Mouse (Mus musculus) limb, embryonic 12.5 days (tissue): Measurements from ENCODE around the gene Syngr2. TPM values are rescaled to one million over a fixed set of nuclear protein-coding genes. Genes with fewer than 3 reads are reported as not detected.
A peak's percentile ranks its signal among the peaks of the same experiment; 100 is the strongest.

Experiments used
- ATAC-seq: fragments of 200-750 bp; cut with Nextera tagmentation; 2 replicates; pipeline ENCODE4 v1.8.0; 2017; ENCODE audit warnings: low read depth, moderate TSS enrichment; ENCODE audit not compliant: insufficient number of reproducible peaks, insufficient read depth, low FRiP score, low TSS enrichment
- H3K27ac ChIP-seq: fragments of 300-500 bp; sonication (generic); 2 replicates; pipeline ENCODE4 v1.5.1; 2016; ENCODE audit warnings: mild to moderate bottlenecking, moderate library complexity
- H3K27me3 ChIP-seq: fragments of 300-500 bp; sonication (generic); 2 replicates; pipeline ENCODE4 v1.6.1; 2016; ENCODE audit warnings: mild to moderate bottlenecking, moderate library complexity
- H3K36me3 ChIP-seq: fragments of 300-500 bp; sonication (generic); 2 replicates; pipeline ENCODE4 v1.6.1; 2016; ENCODE audit warnings: mild to moderate bottlenecking, moderate library complexity
- H3K4me1 ChIP-seq: fragments of 300-500 bp; sonication (generic); replicated peaks from 2 replicates; pipeline ENCODE4 v1.6.1; 2016
- H3K4me2 ChIP-seq: fragments of 300-500 bp; sonication (generic); 2 replicates; pipeline ENCODE4 v1.6.1; 2016; ENCODE audit warnings: mild to moderate bottlenecking, moderate library complexity
- H3K4me3 ChIP-seq: fragments of 300-500 bp; sonication (generic); replicated peaks from 2 replicates; pipeline ENCODE4 v1.5.1; 2016; ENCODE audit warnings: mild to moderate bottlenecking
- H3K9ac ChIP-seq: fragments of 300-500 bp; sonication (generic); replicated peaks from 2 replicates; pipeline ENCODE4 v1.6.1; 2016; ENCODE audit warnings: mild to moderate bottlenecking, moderate library complexity
- H3K9me3 ChIP-seq: fragments of 300-500 bp; sonication (generic); 2 replicates; pipeline ENCODE4 v1.6.1; 2016; ENCODE audit warnings: mild to moderate bottlenecking, moderate library complexity
- WGBS: fragments of 180-500 bp; shearing (Covaris S2); methylation state at CpG from one replicate; pipeline ENCODE4 v1.1.7; 2016; 5-methylcytosine and 5-hydroxymethylcytosine counted together
- polyA plus RNA-seq: library from polyadenylated mRNA; unstranded; fragments of >200 nt; fragmentation: Nextera tagmentation; extraction: Ambion mirVana; gene quantifications from 2 replicates; pipeline ENCODE4 v1.2.1, GENCODE M21; 2016

The Syngr2 gene
- polyA plus RNA-seq: 27.6 and 28.8 TPM in 2 replicates

DNA sequence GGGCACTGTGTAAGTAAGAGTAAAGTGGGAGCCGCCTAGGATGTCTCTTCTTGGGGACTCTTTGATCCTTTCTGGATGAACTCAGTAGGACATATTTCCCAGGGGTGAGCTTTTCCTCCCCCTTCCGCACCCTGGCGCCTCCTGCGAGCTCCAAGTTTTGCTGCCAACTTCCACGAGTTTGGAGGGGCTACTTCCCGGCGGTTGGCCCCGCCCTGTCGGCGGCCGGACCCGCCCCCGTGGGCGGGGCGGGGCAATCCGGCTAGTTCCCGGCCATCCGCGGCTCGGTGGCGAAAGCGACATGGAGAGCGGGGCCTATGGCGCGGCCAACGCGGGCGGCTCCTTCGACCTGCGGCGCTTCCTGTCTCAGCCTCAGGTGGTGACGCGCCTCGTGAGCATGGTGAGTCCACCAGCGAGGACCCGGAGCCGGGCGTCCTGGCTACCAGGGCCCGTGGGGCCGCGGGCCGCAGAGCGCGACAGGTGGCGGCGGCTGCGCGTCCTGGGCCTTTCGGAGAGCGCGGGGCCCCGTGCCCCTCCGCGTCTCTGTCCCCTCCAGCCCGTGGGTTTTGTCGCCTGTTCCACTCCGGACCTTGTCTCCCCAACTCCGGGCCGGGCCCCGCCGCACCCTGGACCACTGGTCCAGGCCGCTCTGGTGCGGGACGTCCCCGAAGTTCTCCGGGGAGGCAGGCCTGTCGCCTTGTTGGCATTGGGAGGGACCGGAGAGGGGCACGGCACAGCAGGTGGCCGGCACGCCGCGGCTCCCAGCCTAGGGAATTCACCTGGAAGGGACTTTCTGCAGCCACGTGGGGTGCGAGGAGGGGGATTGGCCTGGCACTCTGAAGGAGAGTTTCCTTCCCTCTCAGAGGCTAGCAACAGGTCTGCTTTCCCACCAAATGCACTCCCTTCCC, at the start of gene Syngr2, which contains the start of gene Gm20708:
TSS of gene Syngr2 (plus strand) at position 262 of the 905 bp plus-strand sequence.
TSS of gene Gm20708 (plus strand) at position 262 of the 905 bp plus-strand sequence.
- ATAC-seq: peak; percentile 27; the same call in 1 of the 2 replicates
- Histone ChIP-seq H3K9me3 (no peaks in the 10 kb centered on the region), H3K27ac (peak within 1 kb of the TSS; percentile 29; the same call in 1 of the 2 replicates)

DNA sequence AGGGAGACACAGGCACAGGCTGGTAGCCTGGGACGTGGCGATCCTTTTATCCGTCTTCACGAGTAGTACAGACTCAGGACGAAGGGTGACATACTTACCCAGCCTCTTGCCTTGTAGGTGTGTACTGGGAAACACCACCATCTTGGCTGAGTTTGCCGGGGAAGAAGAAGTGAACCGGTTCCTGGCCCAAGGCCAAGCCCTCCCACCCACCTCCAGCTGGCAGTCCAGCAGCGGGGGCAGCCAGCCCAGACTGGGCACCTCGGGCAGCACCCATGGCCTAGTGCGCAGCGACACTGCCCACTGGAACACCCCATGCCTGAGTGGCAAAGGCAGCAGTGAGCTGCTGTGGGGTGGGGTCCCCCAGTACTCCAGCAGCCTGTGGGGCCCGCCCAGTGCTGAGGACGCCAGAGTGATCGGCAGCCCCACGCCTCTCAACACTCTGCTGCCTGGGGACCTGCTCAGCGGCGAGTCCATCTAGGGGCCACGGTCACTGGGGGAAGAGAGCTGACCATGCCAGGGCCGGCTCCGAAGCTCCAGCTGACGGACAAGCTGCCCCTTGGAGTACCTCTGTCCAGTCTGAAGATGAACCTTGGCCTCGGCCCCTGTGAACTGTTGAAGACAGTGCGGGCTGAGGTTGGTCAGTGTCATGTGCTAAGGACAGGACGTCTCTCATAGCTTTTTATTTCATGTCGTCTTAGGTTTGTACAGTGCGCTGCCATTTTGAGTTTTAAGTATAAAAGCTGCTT, 48.9 kb upstream of the Syngr2 start:
- Histone ChIP-seq H3K9me3 (0 out of 2 replicates have a peak, but pooled peaks cover 3% of the 10 kb centered on the region), H3K27ac (no peak overlapping the region), H3K4me1 (no peaks in the 10 kb centered on the region), H3K4me2 (no peak overlapping the region), H3K4me3 (no peak overlapping the region), H3K9ac (no peak overlapping the region), H3K36me3 (peaks cover 96% of the 10 kb centered on the region), H3K27me3 (no peaks in the 10 kb centered on the region)
- 93% methylated on average over 26 of the region's 26 CpGs for WGBS
- ATAC-seq: no peak

More for the DNA sequence above, at the start of gene Syngr2, which contains the start of gene Gm20708:
- H3K4me1 ChIP-seq: peaks cover 23% of the 10 kb centered on the region
- no peaks in the 10 kb centered on the region for H3K27me3 ChIP-seq
- H3K4me2 ChIP-seq: peak within 1 kb of the TSS; percentile 99
- peak within 1 kb of the TSS; percentile 87 for H3K4me3 ChIP-seq
- H3K9ac ChIP-seq: peak within 1 kb of the TSS; percentile 74
- under 1% methylated on average over 75 of the region's 75 CpGs for WGBS
- peaks cover 30% of the 10 kb centered on the region for H3K36me3 ChIP-seq

DNA sequence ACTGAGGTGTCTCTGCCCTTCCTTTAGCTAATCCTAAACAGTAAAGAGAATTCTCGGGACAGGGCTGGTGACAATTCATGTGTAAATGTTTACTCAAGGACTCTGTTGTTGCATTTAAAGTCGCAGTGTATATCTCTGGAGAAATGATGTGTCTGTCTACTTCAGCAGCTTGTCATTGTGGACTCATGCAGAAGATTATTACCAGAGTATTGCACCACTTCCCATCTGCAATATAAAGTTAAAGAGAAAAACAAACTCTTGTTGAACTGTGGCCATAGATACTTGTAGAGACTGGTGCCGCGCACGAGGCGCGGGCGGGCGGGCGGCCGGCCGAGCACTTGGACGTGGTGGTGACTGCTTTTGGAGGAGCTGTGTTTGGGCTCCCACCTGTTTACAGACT, 47.7 kb upstream of the Syngr2 start:
- H3K4me1 ChIP-seq: no peaks in the 10 kb centered on the region
- no peaks in the 10 kb centered on the region for H3K9me3 ChIP-seq
- 93% methylated on average over 13 of the region's 13 CpGs for WGBS
- no peak overlapping the region for H3K9ac ChIP-seq
- H3K4me3 ChIP-seq: no peak overlapping the region
- no peak overlapping the region for H3K27ac ChIP-seq
- H3K36me3 ChIP-seq: peaks cover 96% of the 10 kb centered on the region
- no peak overlapping the region for H3K4me2 ChIP-seq
- ATAC-seq: no peak
- H3K27me3 ChIP-seq: no peaks in the 10 kb centered on the region

DNA sequence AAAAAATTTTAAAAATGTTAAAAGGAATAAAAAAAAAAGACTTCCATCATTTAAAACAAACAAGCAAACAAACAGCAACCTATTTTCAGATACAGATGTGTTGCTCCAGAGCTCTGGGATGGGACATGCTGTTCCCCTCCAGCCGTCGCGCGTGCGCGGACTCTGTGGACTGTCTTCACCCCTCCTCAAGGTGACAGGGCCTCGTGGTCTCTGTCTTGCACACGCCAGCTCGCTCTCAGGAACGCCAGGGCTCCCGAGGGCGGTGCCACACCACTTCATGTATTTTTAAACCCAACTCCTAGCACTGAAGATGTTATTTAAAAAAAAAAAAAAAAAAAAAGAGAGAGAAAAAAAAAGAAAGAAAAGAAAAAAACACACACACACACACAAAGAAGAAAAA, 47.2 kb upstream of the Syngr2 start:
- Histone ChIP-seq H3K4me2 (no peak overlapping the region), H3K36me3 (peaks cover 94% of the 10 kb centered on the region), H3K4me3 (no peak overlapping the region), H3K9me3 (no peaks in the 10 kb centered on the region), H3K4me1 (no peaks in the 10 kb centered on the region), H3K27me3 (no peaks in the 10 kb centered on the region), H3K9ac (no peak overlapping the region), H3K27ac (no peak overlapping the region)
- ATAC-seq: no peak
- 92% methylated on average over 12 of the region's 12 CpGs for WGBS

DNA sequence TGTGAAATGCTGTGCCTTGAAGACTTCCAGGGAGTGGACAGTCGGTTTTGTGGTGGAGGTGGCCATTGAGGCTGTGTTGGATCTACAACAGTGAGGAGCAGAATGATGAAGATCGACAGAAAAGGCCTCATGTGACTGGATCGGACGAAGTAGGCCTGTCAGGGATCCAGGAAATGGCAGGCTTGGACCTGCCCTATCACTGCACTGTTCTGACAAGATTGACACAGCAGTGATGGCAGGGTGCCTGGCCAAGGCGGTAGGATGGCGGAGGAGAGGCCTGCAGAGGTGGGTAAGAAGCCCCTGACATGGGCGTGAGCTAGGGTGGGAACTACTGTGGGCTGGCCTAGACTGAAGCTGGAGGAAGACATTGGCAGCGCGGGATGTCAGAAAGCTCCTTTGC, 45.1 kb upstream of the Syngr2 start:
- whole genome bisulfite sequencing: 87% methylated on average over 9 of the region's 9 CpGs
- Histone ChIP-seq H3K9me3 (no peaks in the 10 kb centered on the region), H3K27me3 (no peaks in the 10 kb centered on the region), H3K4me1 (no peaks in the 10 kb centered on the region), H3K4me3 (no peak overlapping the region), H3K4me2 (no peak overlapping the region), H3K27ac (no peak overlapping the region), H3K9ac (no peak overlapping the region), H3K36me3 (peaks cover 76% of the 10 kb centered on the region)
- no peak for ATAC-seq

DNA sequence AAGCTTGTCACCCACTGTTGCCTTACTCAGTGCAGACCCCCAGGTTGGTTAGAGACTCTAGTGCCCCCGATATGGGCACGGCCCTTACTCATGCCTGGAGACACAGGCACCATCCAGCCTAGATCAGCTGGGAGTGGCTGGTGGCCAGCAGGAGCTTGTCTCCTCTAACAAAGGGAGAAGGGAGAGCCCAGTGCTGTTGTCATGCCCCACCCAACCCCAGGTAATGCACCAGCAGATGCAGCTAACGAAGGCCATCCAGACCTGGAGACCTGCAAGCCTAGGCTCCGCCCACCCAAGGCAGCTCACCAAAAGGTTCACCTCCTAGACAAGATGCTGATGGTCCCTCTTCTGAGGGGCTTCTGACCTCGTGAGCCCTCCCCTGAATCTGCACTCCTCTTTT, 44.1 kb upstream of the Syngr2 start:
- H3K9me3 ChIP-seq: no peaks in the 10 kb centered on the region
- no peaks in the 10 kb centered on the region for H3K27me3 ChIP-seq
- 89% methylated on average over 5 of the region's 5 CpGs for WGBS
- ATAC-seq: 0 out of 2 replicates have a peak, but pooled peaks have one; percentile 34
- no peak overlapping the region for H3K4me3 ChIP-seq
- H3K9ac ChIP-seq: no peak overlapping the region
- no peaks in the 10 kb centered on the region for H3K4me1 ChIP-seq
- no peak overlapping the region for H3K27ac ChIP-seq
- no peak overlapping the region for H3K4me2 ChIP-seq
- H3K36me3 ChIP-seq: peaks cover 70% of the 10 kb centered on the region

DNA sequence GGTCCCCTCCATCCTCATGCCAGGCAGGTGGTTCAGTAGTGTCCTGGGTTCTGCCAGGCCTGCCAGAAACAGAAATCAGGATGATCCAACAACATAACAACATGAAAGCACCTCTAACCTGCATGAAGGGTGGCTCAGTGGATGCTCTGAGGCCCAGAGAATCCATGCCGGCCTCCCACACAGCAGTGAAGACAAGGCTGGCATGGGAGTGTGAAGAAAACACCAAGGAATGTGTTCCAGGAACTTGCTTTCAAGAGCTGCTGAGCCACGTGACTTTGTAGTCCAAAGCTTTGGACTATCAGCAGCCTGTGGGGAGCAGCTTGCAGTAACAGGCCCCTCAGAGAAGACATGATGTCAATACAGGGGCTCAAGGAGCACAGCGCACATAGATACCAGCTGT, 43.2 kb upstream of the Syngr2 start:
- no peak for ATAC-seq
- Histone ChIP-seq H3K36me3 (peaks cover 65% of the 10 kb centered on the region), H3K4me1 (no peaks in the 10 kb centered on the region), H3K27me3 (no peaks in the 10 kb centered on the region), H3K4me2 (no peak overlapping the region), H3K27ac (no peak overlapping the region), H3K4me3 (no peak overlapping the region), H3K9me3 (no peaks in the 10 kb centered on the region), H3K9ac (no peak overlapping the region)
- WGBS: 82% methylated on average over 3 of the region's 3 CpGs

DNA sequence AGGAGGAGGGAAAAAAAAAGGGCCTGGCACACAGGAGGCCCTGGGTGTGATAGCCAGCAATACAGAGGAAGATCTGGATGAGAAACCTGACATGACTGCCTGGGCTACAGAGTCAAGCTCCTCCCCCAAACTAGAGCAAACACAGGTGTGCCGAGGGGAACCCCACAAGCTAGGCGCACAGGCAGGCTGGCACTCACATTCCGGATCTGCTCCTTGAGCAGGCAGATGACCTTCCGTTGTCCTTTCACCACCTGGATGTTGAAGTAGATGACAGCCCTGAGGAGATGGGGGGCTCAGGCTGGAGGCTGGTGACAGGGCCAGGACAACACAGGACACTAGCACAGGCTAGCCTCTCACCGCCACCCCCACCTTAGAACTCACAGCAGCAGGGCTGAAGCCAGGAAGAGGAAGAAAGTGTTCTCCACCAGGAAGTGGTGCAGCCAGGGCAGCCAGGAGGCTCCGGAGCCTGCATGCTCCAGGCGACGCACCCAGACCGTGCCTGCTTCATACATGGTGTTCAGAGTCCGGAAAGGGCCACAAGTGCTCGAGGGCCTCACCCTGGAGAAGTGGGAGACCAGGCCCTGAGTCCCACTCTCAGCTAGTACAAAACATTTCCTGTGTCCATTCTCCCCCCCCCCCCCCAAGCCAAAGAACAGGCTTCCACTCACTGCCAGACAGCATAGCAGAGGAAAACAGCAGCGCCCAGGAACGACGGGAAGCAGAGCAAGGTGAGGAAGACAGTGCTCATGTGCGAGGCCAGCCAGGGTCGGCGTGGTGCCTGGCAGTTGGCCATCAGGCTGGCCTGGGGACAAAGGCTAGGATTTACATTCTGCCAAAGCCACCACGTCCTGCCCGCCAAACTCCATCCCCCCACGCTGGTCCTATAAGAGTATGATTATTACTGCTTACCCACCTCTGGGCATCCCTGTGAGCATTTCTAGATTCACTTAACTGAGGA, 40.5 kb upstream of the Syngr2 start:
- H3K36me3 ChIP-seq: peaks cover 61% of the 10 kb centered on the region
- no peak overlapping the region for H3K9ac ChIP-seq
- H3K27me3 ChIP-seq: no peaks in the 10 kb centered on the region
- no peak overlapping the region for H3K4me2 ChIP-seq
- WGBS: 89% methylated on average over 20 of the region's 20 CpGs
- H3K27ac ChIP-seq: no peak overlapping the region
- no peaks in the 10 kb centered on the region for H3K9me3 ChIP-seq
- no peaks in the 10 kb centered on the region for H3K4me1 ChIP-seq
- H3K4me3 ChIP-seq: no peak overlapping the region
- no peak for ATAC-seq

DNA sequence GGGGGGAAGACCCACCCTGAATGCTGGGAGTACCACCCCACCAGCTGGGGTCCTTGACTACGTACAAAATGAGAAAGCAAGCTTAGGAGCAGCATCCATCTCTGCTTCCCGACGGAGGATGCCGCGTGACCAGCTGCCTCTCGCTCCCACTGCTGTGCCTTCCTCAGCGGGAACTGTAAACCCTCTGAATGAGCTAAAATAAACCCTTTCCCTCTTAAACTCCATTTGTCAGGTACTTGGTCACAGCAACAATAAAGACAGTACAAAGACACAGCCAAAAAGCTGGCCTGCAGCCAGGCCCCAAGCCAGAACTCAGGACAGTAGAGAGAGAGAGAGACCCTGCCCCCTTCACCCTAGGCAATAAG, 39.8 kb upstream of the Syngr2 start:
- Histone ChIP-seq H3K4me1 (no peaks in the 10 kb centered on the region), H3K9ac (no peak overlapping the region), H3K4me3 (no peak overlapping the region), H3K36me3 (peaks cover 61% of the 10 kb centered on the region), H3K4me2 (no peak overlapping the region), H3K9me3 (no peaks in the 10 kb centered on the region), H3K27ac (no peak overlapping the region), H3K27me3 (no peaks in the 10 kb centered on the region)
- ATAC-seq: no peak
- WGBS: 87% methylated on average over 7 of the region's 7 CpGs

DNA sequence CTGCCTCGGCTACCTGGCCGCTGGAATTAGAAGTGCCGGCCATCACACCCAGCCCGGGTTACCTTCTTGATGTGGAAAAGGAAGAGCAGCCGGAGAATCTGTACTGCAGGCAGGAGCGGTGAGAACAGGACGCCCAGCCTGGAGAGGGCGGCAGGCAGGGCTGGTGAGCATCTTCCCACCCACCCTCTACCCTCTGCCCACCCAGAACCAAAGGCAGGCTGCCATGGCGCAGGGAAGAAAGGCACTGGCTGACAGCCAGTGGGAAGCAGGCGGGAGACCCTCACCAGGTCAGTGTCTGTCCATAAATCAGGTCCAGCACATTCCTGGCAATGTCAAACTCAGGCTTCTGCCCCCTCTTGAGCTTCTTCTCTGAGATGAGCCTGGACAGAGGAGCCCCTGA, 39.1 kb upstream of the Syngr2 start:
- 77% methylated on average over 10 of the region's 10 CpGs for WGBS
- no peak overlapping the region for H3K4me2 ChIP-seq
- H3K27ac ChIP-seq: no peak overlapping the region
- H3K36me3 ChIP-seq: peaks cover 61% of the 10 kb centered on the region
- no peaks in the 10 kb centered on the region for H3K9me3 ChIP-seq
- no peak overlapping the region for H3K9ac ChIP-seq
- no peak for ATAC-seq
- H3K27me3 ChIP-seq: no peaks in the 10 kb centered on the region
- no peak overlapping the region for H3K4me3 ChIP-seq
- H3K4me1 ChIP-seq: no peaks in the 10 kb centered on the region
